ENCODE assay signal across 10 mouse cellular contexts in genomic region chr15:91927492-91927891, GRCm38 (mm10).
A peak's percentile ranks its signal among the peaks of the same experiment; 100 is the strongest.
DNase-seq lines count a peak whose midpoint lies in the region; ATAC-seq and TF ChIP-seq lines count a peak whose summit lies in the region.
"Had no signal": no experiment of that assay in that cellular context is flagged by ENCODE, and none has a peak within 500 bp of the region (broad histone marks: within the 10 kb centered on the region; RNA-seq: fewer than 3 reads in every experiment).

No protein-coding gene starts in this region.

- no peaks in the 10 kb centered on the region for H3K4me1 ChIP-seq in liver, embryonic 12.5 days
- no peaks in the 10 kb centered on the region for H3K4me1 ChIP-seq in liver, postnatal 0 days (ENCODE audit: insufficient read depth)

- DNase-seq in gastrocnemius, adult 2 months, result no peak
- no peak for DNase-seq in gastrocnemius, postnatal 4 days (ENCODE audit: low spot score in 2 of 2)
- DNase-seq in liver, result peak; percentile 5
- DNase-seq in brain, embryonic 14.5 days (ENCODE audit: low read depth), result peak; percentile 43
- peak; percentile 31 for DNase-seq in liver, postnatal 0 days
- no peak for DNase-seq in testis, postnatal 10 days (ENCODE audit: low spot score)
- DNase-seq: cerebellum, adult 9-11 months; heart, postnatal 36 days had no signal

- no peak overlapping the region for H3K27ac ChIP-seq in gastrocnemius, adult 2 months
- H3K27ac ChIP-seq in liver, embryonic 12.5 days, result no peak overlapping the region
- no peak overlapping the region for H3K27ac ChIP-seq in liver, postnatal 0 days (ENCODE audit: low read depth)

- no peak for TF ChIP-seq EP300 in liver, postnatal 0 days (IDR thresholded peaks at IDR 0.05; ENCODE audit: low read depth)

- H3K9me3 ChIP-seq in liver, embryonic 12.5 days (replicated peaks), result no peaks in the 10 kb centered on the region
- H3K9me3 ChIP-seq in liver, postnatal 0 days (ENCODE audit: low read length), result no peaks in the 10 kb centered on the region

- ATAC-seq in liver, embryonic 12.5 days, result no peak
- no peak for ATAC-seq in liver, postnatal 0 days
- no peak for ATAC-seq in inflammation-experienced regulatory T-cells, adult 6 months

- WGBS in liver, embryonic 12.5 days (ENCODE audit: insufficient replicate concordance), result 19% methylated on average over 3 of the region's 3 CpGs
- 7% methylated on average over 3 of the region's 3 CpGs for WGBS in liver, postnatal 0 days (ENCODE audit: insufficient replicate concordance)

- no peak overlapping the region for H3K9ac ChIP-seq in liver, embryonic 12.5 days
- H3K9ac ChIP-seq in liver, postnatal 0 days (replicated peaks), result no peak overlapping the region

- peak; percentile 39; the same call in 1 of the 2 replicates for TF ChIP-seq CTCF in gastrocnemius, adult 2 months (IDR thresholded peaks at IDR 0.05)
- peak; percentile 48; the same call in 1 of the 2 replicates for TF ChIP-seq CTCF in brain, embryonic 14.5 days (IDR thresholded peaks at IDR 0.05; ENCODE audit: borderline replicate concordance, extremely low read depth, insufficient read depth, insufficient read length)
- TF ChIP-seq CTCF in liver, postnatal 0 days (IDR thresholded peaks at IDR 0.05; ENCODE audit: low read depth), result peak; percentile 65

- H3K27me3 ChIP-seq in liver, embryonic 12.5 days (replicated peaks), result no peaks in the 10 kb centered on the region
- no peaks in the 10 kb centered on the region for H3K27me3 ChIP-seq in liver, postnatal 0 days (ENCODE audit: insufficient read depth, low read length)

- H3K36me3 ChIP-seq in liver, embryonic 12.5 days, result no peaks in the 10 kb centered on the region
- H3K36me3 ChIP-seq in liver, postnatal 0 days (replicated peaks; ENCODE audit: insufficient read depth, low read length), result no peaks in the 10 kb centered on the region

- no peak for TF ChIP-seq POLR2A in brain, embryonic 14.5 days (IDR thresholded peaks at IDR 0.05; ENCODE audit: borderline replicate concordance, extremely low read depth, insufficient read depth, insufficient read length, poor library complexity, severe bottlenecking)

- H3K4me3 ChIP-seq in gastrocnemius, adult 2 months, result no peak overlapping the region
- no peak overlapping the region for H3K4me3 ChIP-seq in liver, embryonic 12.5 days
- H3K4me3 ChIP-seq in liver, postnatal 0 days (ENCODE audit: low read depth, low read length), result no peak overlapping the region

- intact Hi-C loops in gastrocnemius, adult 2 months (cut with DNase I), result no loop called here

- no peak overlapping the region for H3K4me2 ChIP-seq in liver, embryonic 12.5 days
- H3K4me2 ChIP-seq in liver, postnatal 0 days (ENCODE audit: low read depth, low read length), result no peak overlapping the region

Comparison
In these comparisons a context has a peak if more than half of its experiments do, and no peak if none do; other contexts are left out.
1. DNase-seq: peak in liver (single experiment), brain, embryonic 14.5 days (single experiment) and liver, postnatal 0 days (single experiment); none in gastrocnemius, adult 2 months (single experiment), gastrocnemius, postnatal 4 days (0 of 2) and testis, postnatal 10 days (single experiment).
2. Peak in every context shown above with its lines, with median percentiles within 50 percentile points of each other: CTCF ChIP-seq.